Mouse (Mus musculus) C2C12 (cell line): ENCODE measurements around the gene Bcdin3d.

ENCODE experiments used
- CTCF ChIP-seq: IDR thresholded peaks from one replicate; pipeline ENCODE4 v1.5.1; 2011; ENCODE audit not compliant: control insufficient read depth, insufficient read depth, insufficient read length
- FOSL1 ChIP-seq: IDR thresholded peaks from one replicate; pipeline ENCODE4 v1.8.0; 2011; ENCODE audit warnings: mild to moderate bottlenecking, low read length; ENCODE audit not compliant: poor library complexity, insufficient read depth, severe bottlenecking
- MYOG ChIP-seq: IDR thresholded peaks from one replicate; pipeline ENCODE4 v1.6.1; 2011; ENCODE audit not compliant: control insufficient read depth, insufficient read length; ENCODE audit errors: extremely low read depth

- no peak for TF ChIP-seq CTCF
- TF ChIP-seq MYOG = no peak
- TF ChIP-seq FOSL1 = no peak
Measured at GRCm38 (mm10) chr15:99449751-99450280, 24.7 kb downstream of the Bcdin3d start.
